Mouse (Mus musculus): Measurements from ENCODE around the gene Acmsd.

The Acmsd gene

GRCm38 (mm10) chr1:127778611-127779010, 49.4 kb downstream of the Acmsd start:
- DNase-seq, result no peak

- DNase-seq, result no peak
Observed at GRCm38 (mm10) chr1:127780142-127780541, 50.9 kb downstream of the Acmsd start.

GRCm38 (mm10) chr1:127780849-127781248, 51.6 kb downstream of the Acmsd start:
- no peak for DNase-seq

GRCm38 (mm10) chr1:127783862-127784261, 54.6 kb downstream of the Acmsd start:
- no peak for DNase-seq

GRCm38 (mm10) chr1:127785882-127786281, 56.7 kb downstream of the Acmsd start:
- no peak for DNase-seq

- DNase-seq, result no peak
Observed at GRCm38 (mm10) chr1:127788943-127789342, 59.7 kb downstream of the Acmsd start.

- DNase-seq, result no peak
Observed at GRCm38 (mm10) chr1:127793459-127793858, 64.2 kb downstream of the Acmsd start.

- DNase-seq, result no peak
Observed at GRCm38 (mm10) chr1:127795087-127795769, 66.0 kb downstream of the Acmsd start.

- no peak for DNase-seq
Observed at GRCm38 (mm10) chr1:127796341-127796740, 67.1 kb downstream of the Acmsd start.

GRCm38 (mm10) chr1:127796752-127797151, 67.5 kb downstream of the Acmsd start:
- no peak for DNase-seq

GRCm38 (mm10) chr1:127802916-127803315, 73.7 kb downstream of the Acmsd start:
- no peak for DNase-seq

GRCm38 (mm10) chr1:127808671-127809070, 79.5 kb downstream of the Acmsd start:
- DNase-seq, result no peak

- peak; percentile 20 for DNase-seq
Observed at GRCm38 (mm10) chr1:127812929-127813328, 83.7 kb downstream of the Acmsd start.

GRCm38 (mm10) chr1:127816381-127816780, 87.2 kb downstream of the Acmsd start:
- no peak for DNase-seq

Measured in right cerebral cortex, postnatal 25 days (tissue).